Mouse (Mus musculus) megakaryocyte, embryonic 14.5 days (primary cell): ENCODE data around the gene Arhgap23. TPM values are rescaled to one million over a fixed set of nuclear protein-coding genes. Genes with fewer than 3 reads are reported as not detected.

Source experiments
- H3K27me3 ChIP-seq: replicated peaks from 2 replicates; pipeline ENCODE3; 2012; ENCODE audit warnings: inconsistent platforms
- H3K36me3 ChIP-seq: replicated peaks from 2 replicates; pipeline ENCODE3; 2012; ENCODE audit warnings: low read length, inconsistent platforms, mixed read lengths
- H3K4me1 ChIP-seq: 2 replicates; pipeline ENCODE4 v1.6.1; 2012; ENCODE audit warnings: inconsistent platforms
- H3K4me3 ChIP-seq: replicated peaks from 2 replicates; pipeline ENCODE3; 2012; ENCODE audit warnings: moderate library complexity, mild to moderate bottlenecking, inconsistent platforms
- H3K9me3 ChIP-seq: 2 replicates; pipeline ENCODE4 v1.6.1; 2012; ENCODE audit warnings: inconsistent platforms
- FLI1 ChIP-seq: IDR thresholded peaks from 2 replicates; pipeline ENCODE4 v1.6.1; 2012; ENCODE audit warnings: low read length, inconsistent platforms, mixed read lengths
- GATA1 ChIP-seq: IDR thresholded peaks from 3 replicates; pipeline ENCODE4 v1.6.1; 2012; ENCODE audit warnings: mixed read lengths, low read length, inconsistent platforms, borderline replicate concordance
- polyA plus RNA-seq: library from polyadenylated mRNA; stranded (reverse); fragments of >175 nt; gene quantifications from 2 replicates; pipeline ENCODE4 v1.2.3, GENCODE M21; 2012; ENCODE audit warnings: low replicate concordance; ENCODE audit not compliant: insufficient read depth

The Arhgap23 gene
- polyA plus RNA-seq, 1 experiment, result 85.6 TPM

- no peaks in the 10 kb centered on the region for H3K27me3 ChIP-seq
- H3K4me3 ChIP-seq, result no peak overlapping the region
- peaks cover 15% of the 10 kb centered on the region for H3K4me1 ChIP-seq
- no peak for TF ChIP-seq FLI1
- H3K36me3 ChIP-seq, result peaks cover 82% of the 10 kb centered on the region
- no peaks in the 10 kb centered on the region for H3K9me3 ChIP-seq
These were observed 26.2 kb upstream of the Arhgap23 start for GRCm38 (mm10) chr11:97389127-97389526.

DNA sequence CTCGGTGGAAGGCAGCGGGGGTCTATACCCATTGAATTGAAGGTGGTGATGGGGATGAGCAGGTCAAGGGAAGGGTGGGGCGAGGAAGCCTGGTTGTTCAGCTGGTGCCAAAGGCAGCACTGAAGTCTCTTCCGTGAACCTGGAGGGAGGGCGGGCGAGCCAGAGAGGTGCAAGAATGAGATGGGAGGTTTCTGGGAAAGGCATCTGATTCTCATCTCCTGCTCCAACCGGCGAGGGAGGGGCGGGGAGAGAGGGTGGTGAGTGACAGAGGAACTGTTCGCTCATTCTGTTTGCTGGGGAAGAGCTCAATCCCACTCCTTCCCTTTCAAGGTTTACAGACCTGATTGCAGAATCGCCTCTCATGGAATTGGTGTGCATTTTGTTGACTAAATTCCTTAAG, 21.7 kb upstream of the Arhgap23 start:
- H3K9me3 ChIP-seq, result no peaks in the 10 kb centered on the region
- TF ChIP-seq GATA1, result no peak
- TF ChIP-seq FLI1, result no peak
- H3K4me3 ChIP-seq, result no peak overlapping the region
- H3K36me3 ChIP-seq, result peaks cover 82% of the 10 kb centered on the region
- H3K27me3 ChIP-seq, result peaks cover 6% of the 10 kb centered on the region
- H3K4me1 ChIP-seq, result peaks cover 24% of the 10 kb centered on the region

GRCm38 (mm10) chr11:97394146-97394545, 21.2 kb upstream of the Arhgap23 start:
- no peak overlapping the region for H3K4me3 ChIP-seq
- TF ChIP-seq GATA1 (no peak), FLI1 (no peak)
- H3K4me1 ChIP-seq, result peaks cover 24% of the 10 kb centered on the region
- H3K36me3 ChIP-seq, result peaks cover 77% of the 10 kb centered on the region
- no peaks in the 10 kb centered on the region for H3K9me3 ChIP-seq
- H3K27me3 ChIP-seq, result peaks cover 6% of the 10 kb centered on the region

DNA sequence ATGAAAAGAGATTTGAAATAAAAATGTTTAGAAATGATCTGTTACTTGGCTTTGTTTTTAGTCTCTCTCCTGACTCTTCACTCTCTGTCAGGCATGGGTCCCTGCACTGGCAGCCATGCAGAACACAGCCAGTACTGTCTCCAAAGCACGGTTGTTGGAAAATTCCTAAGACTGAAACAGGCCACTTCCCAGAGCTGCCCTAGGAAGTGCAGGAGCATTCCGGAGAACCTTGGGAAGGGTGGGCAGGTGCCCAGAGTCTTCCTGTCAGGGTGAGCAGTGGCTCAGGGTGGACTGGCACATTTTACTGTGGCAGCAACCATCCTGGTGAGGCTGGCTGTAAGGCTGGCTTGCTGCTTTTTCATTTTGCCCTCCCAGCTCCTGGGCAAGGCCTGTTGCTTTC, 16.8 kb upstream of the Arhgap23 start:
- H3K36me3 ChIP-seq, result peaks cover 34% of the 10 kb centered on the region
- TF ChIP-seq GATA1 (no peak), FLI1 (no peak)
- peaks cover 27% of the 10 kb centered on the region for H3K27me3 ChIP-seq
- no peak overlapping the region for H3K4me3 ChIP-seq
- H3K4me1 ChIP-seq, result peaks cover 51% of the 10 kb centered on the region
- H3K9me3 ChIP-seq, result no peaks in the 10 kb centered on the region

GRCm38 (mm10) chr11:97399958-97400710, 15.2 kb upstream of the Arhgap23 start:
- H3K9me3 ChIP-seq, result no peaks in the 10 kb centered on the region
- peaks cover 43% of the 10 kb centered on the region for H3K27me3 ChIP-seq
- H3K4me3 ChIP-seq, result peak overlapping the region; percentile 88
- peaks cover 19% of the 10 kb centered on the region for H3K36me3 ChIP-seq
- no peak for TF ChIP-seq GATA1
- peaks cover 47% of the 10 kb centered on the region for H3K4me1 ChIP-seq

DNA sequence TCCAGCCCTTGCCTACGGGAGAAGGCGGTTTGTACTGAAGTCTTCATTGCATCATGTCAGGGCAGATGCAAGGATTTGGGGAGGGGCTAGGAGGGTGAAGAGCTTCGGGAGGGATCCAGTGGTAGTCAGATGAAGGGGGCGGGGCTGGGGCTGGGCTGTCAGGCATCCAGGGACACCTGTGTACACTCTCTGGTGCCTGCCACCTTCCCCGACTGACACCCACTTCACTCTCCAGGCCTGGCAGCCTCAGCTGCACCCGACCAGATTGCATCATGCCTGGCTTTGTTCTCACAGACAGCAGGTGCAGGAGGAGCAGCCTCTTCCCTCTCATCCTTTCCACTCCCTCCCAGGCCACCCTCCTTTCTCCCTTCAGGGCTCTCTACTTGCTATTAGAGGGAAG, 14.3 kb upstream of the Arhgap23 start:
- TF ChIP-seq GATA1, result no peak
- TF ChIP-seq FLI1, result no peak
- H3K27me3 ChIP-seq, result peaks cover 50% of the 10 kb centered on the region
- peaks cover 55% of the 10 kb centered on the region for H3K4me1 ChIP-seq
- H3K9me3 ChIP-seq, result no peaks in the 10 kb centered on the region
- H3K36me3 ChIP-seq, result peaks cover 9% of the 10 kb centered on the region
- H3K4me3 ChIP-seq, result no peak overlapping the region

DNA sequence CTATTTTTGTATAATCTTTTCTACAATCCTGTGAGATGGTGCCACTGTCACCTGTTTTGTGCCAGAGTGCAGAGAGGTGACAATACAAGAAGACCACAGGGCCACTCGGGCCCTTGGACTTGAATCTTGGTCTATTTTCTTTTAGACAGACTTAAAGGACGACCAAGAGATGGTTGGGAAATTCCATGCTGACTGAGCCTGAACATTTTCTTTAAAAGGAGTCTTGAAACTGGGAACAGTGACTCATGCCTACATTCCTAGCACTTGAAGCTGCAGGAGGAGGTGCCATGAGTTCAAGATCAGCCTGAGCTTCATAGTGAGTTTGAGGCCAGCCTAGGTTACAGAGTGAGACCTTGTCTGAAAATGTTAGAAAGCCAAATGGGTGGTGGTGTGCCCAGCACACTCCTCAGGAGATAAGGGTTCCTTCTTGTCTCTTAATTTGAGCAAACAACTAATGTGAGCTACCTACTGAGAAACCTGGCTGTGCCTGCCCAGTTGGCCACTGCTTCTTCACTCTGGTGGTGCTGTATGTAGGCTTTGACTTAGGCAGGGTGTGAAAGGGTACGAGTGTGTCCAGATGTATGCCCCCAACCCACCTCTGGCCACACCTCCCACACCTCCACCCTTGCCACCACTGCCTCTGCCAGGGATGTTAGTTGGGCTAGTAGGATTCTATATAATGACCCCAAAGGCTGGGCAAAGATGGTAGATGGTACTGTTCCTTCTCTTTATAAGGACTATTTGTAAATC, 13.5 kb upstream of the Arhgap23 start:
- Histone ChIP-seq H3K4me3 (no peak overlapping the region), H3K36me3 (peaks cover 4% of the 10 kb centered on the region), H3K9me3 (no peaks in the 10 kb centered on the region), H3K27me3 (peaks cover 58% of the 10 kb centered on the region), H3K4me1 (peaks cover 63% of the 10 kb centered on the region)
- TF ChIP-seq FLI1 (no peak), GATA1 (no peak)

DNA sequence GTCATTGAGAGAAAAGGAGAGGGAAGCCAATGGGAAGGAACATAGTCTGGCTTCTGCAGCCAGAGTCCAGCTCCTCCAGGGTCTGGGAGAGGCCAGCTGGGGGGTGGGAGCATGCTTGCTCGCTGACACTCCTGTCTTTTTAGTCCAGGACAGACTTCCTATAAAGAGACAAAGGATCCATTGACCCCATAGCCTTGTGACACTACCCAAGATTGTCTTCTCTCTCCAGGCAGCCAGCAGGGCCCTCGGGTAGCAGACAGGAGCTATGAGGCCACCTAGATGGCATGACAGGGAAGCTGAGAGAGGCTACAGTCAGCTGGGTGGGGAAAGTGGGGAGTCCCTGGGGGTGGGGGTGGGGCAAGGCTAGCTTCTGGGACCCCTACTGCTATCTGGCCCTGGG, 12.6 kb upstream of the Arhgap23 start:
- Histone ChIP-seq H3K36me3 (no peaks in the 10 kb centered on the region), H3K9me3 (no peaks in the 10 kb centered on the region), H3K4me1 (peaks cover 71% of the 10 kb centered on the region), H3K4me3 (no peak overlapping the region), H3K27me3 (peaks cover 63% of the 10 kb centered on the region)
- TF ChIP-seq FLI1 (no peak), GATA1 (no peak)

- H3K9me3 ChIP-seq, result no peaks in the 10 kb centered on the region
- H3K27me3 ChIP-seq, result peaks cover 64% of the 10 kb centered on the region
- no peak overlapping the region for H3K4me3 ChIP-seq
- H3K36me3 ChIP-seq, result no peaks in the 10 kb centered on the region
- H3K4me1 ChIP-seq, result peaks cover 80% of the 10 kb centered on the region
- TF ChIP-seq FLI1 (no peak), GATA1 (no peak)
These were observed 11.6 kb upstream of the Arhgap23 start for GRCm38 (mm10) chr11:97403614-97404183.

GRCm38 (mm10) chr11:97404184-97404760, 11.1 kb upstream of the Arhgap23 start:
- Histone ChIP-seq H3K36me3 (no peaks in the 10 kb centered on the region), H3K27me3 (peaks cover 64% of the 10 kb centered on the region), H3K4me1 (peaks cover 86% of the 10 kb centered on the region), H3K4me3 (peak overlapping the region; percentile 91), H3K9me3 (no peaks in the 10 kb centered on the region)
- TF ChIP-seq FLI1, result no peak
- no peak for TF ChIP-seq GATA1
